Mouse (Mus musculus): ENCODE measurements around the gene Gemin4. TPM values are rescaled to one million over a fixed set of nuclear protein-coding genes. Genes with fewer than 3 reads are reported as not detected.

Gemin4 gene
- polyA plus RNA-seq (2017; shearing (Covaris generic)): 2.1 TPM

GRCm38 (mm10) chr11:76217390-76217800 lies at the start of gene Gemin4, which contains the start of gene Dbil5:
Gemin4 (minus strand) TSS chr11:76217664.
Dbil5 (plus strand) TSS chr11:76217608.

GRCm38 (mm10) chr11:76242901-76243810 lies 25.7 kb upstream of the Gemin4 start, which contains the start of the genes Mrm3 and Glod4:
Mrm3 (plus strand) TSS chr11:76243715.
Glod4 (minus strand) TSS chr11:76243725.

GRCm38 (mm10) chr11:76179495-76180145 lies 37.8 kb downstream of the Gemin4 start, which contains the start of the genes Vps53 and Fam57a:
Vps53 (minus strand) TSS chr11:76179647.
Fam57a (plus strand) TSS chr11:76179671.

Other genes starting within 250 kb of the Gemin4 start
- gene 1700016K19Rik, start 217.8 kb downstream of the Gemin4 start, polyA plus RNA-seq (2017; shearing (Covaris generic)): 1.1 TPM
- gene Rflnb, start 189.9 kb downstream of the Gemin4 start, polyA plus RNA-seq (2017; shearing (Covaris generic)): 82.0 TPM
- 37.5 TPM for gene Vps53, start 38.0 kb downstream of the Gemin4 start, polyA plus RNA-seq (2017; shearing (Covaris generic))
- gene Fam57a, start 38.0 kb downstream of the Gemin4 start, polyA plus RNA-seq (2017; shearing (Covaris generic)): 2.3 TPM
- not detected for gene Dbil5, start 56 bp downstream of the Gemin4 start, polyA plus RNA-seq (2017; shearing (Covaris generic))
- gene Mrm3, start 26.1 kb upstream of the Gemin4 start, polyA plus RNA-seq (2017; shearing (Covaris generic)): 10.5 TPM
- 48.4 TPM for gene Glod4, start 26.1 kb upstream of the Gemin4 start, polyA plus RNA-seq (2017; shearing (Covaris generic))
- 4.4 TPM for gene Nxn, start 181.5 kb upstream of the Gemin4 start, polyA plus RNA-seq (2017; shearing (Covaris generic))
- gene Timm22, start 189.3 kb upstream of the Gemin4 start, polyA plus RNA-seq (2017; shearing (Covaris generic)): 22.2 TPM

Data from effector memory CD4-positive, alpha-beta T cell, adult 5 months (primary cell).